Mouse (Mus musculus): ENCODE measurements around the gene Dlg2. TPM values are rescaled to one million over a fixed set of nuclear protein-coding genes. Genes with fewer than 3 reads are reported as not detected.

Gene Dlg2
- polyA plus RNA-seq, 1 experiment from 2014 or later: 15.5 TPM

GRCm38 (mm10) chr7:92024928-92025327 lies 1548.5 kb downstream of the Dlg2 start:
- H3K4me1 ChIP-seq: no peaks in the 10 kb centered on the region
- no peaks in the 10 kb centered on the region for H3K9me3 ChIP-seq
- WGBS: 87% methylated on average over 1 of the region's 1 CpGs
- no peaks in the 10 kb centered on the region for H3K27me3 ChIP-seq
- H3K9ac ChIP-seq: no peak overlapping the region
- no peak for ATAC-seq (ENCODE audit: insufficient number of reproducible peaks, insufficient read depth, low FRiP score, low TSS enrichment, low read depth)
- no peak overlapping the region for H3K27ac ChIP-seq
- H3K36me3 ChIP-seq: no peaks in the 10 kb centered on the region
- H3K4me2 ChIP-seq: no peak overlapping the region
- no peak overlapping the region for H3K4me3 ChIP-seq

- no peaks in the 10 kb centered on the region for H3K9me3 ChIP-seq
- no peaks in the 10 kb centered on the region for H3K27me3 ChIP-seq
- H3K36me3 ChIP-seq: no peaks in the 10 kb centered on the region
- H3K9ac ChIP-seq: no peak overlapping the region
- H3K27ac ChIP-seq: no peak overlapping the region
- H3K4me2 ChIP-seq: no peak overlapping the region
- no peak overlapping the region for H3K4me3 ChIP-seq
- ATAC-seq (ENCODE audit: insufficient number of reproducible peaks, insufficient read depth, low FRiP score, low TSS enrichment, low read depth): no peak
- H3K4me1 ChIP-seq: no peaks in the 10 kb centered on the region
- WGBS: 83% methylated on average over 2 of the region's 2 CpGs
Observed at GRCm38 (mm10) chr7:92025465-92026056, 1549.1 kb downstream of the Dlg2 start.

- no peaks in the 10 kb centered on the region for H3K4me1 ChIP-seq
- H3K9me3 ChIP-seq: no peaks in the 10 kb centered on the region
- no peak overlapping the region for H3K9ac ChIP-seq
- WGBS: 41% methylated on average over 7 of the region's 7 CpGs
- no peaks in the 10 kb centered on the region for H3K27me3 ChIP-seq
- H3K4me3 ChIP-seq: no peak overlapping the region
- no peak for ATAC-seq (ENCODE audit: insufficient number of reproducible peaks, insufficient read depth, low FRiP score, low TSS enrichment, low read depth)
- H3K4me2 ChIP-seq: no peak overlapping the region
- H3K27ac ChIP-seq: no peak overlapping the region
- H3K36me3 ChIP-seq: no peaks in the 10 kb centered on the region
Observed at GRCm38 (mm10) chr7:92027049-92027448, 1550.6 kb downstream of the Dlg2 start.

- 93% methylated on average over 2 of the region's 2 CpGs for WGBS
Observed at GRCm38 (mm10) chr7:92034256-92034655, 1557.8 kb downstream of the Dlg2 start.

GRCm38 (mm10) chr7:92040187-92040586 lies 1563.7 kb downstream of the Dlg2 start:
- Histone ChIP-seq H3K4me2 (no peak overlapping the region), H3K9me3 (no peaks in the 10 kb centered on the region), H3K4me3 (no peak overlapping the region), H3K9ac (no peak overlapping the region), H3K27ac (no peak overlapping the region), H3K27me3 (no peaks in the 10 kb centered on the region), H3K4me1 (no peaks in the 10 kb centered on the region), H3K36me3 (no peaks in the 10 kb centered on the region)
- no peak for ATAC-seq (ENCODE audit: insufficient number of reproducible peaks, insufficient read depth, low FRiP score, low TSS enrichment, low read depth)

More at GRCm38 (mm10) chr7:92034256-92034655, 1557.8 kb downstream of the Dlg2 start:
- H3K4me2 ChIP-seq: no peak overlapping the region
- no peak overlapping the region for H3K27ac ChIP-seq
- H3K27me3 ChIP-seq: no peaks in the 10 kb centered on the region
- no peaks in the 10 kb centered on the region for H3K4me1 ChIP-seq
- H3K36me3 ChIP-seq: no peaks in the 10 kb centered on the region
- no peaks in the 10 kb centered on the region for H3K9me3 ChIP-seq
- H3K4me3 ChIP-seq: no peak overlapping the region
- ATAC-seq (ENCODE audit: insufficient number of reproducible peaks, insufficient read depth, low FRiP score, low TSS enrichment, low read depth): no peak
- H3K9ac ChIP-seq: no peak overlapping the region

GRCm38 (mm10) chr7:92040785-92041411 lies 1564.4 kb downstream of the Dlg2 start:
- no peaks in the 10 kb centered on the region for H3K36me3 ChIP-seq
- H3K9me3 ChIP-seq: no peaks in the 10 kb centered on the region
- no peak overlapping the region for H3K4me3 ChIP-seq
- no peak for ATAC-seq (ENCODE audit: insufficient number of reproducible peaks, insufficient read depth, low FRiP score, low TSS enrichment, low read depth)
- H3K27me3 ChIP-seq: no peaks in the 10 kb centered on the region
- H3K4me1 ChIP-seq: no peaks in the 10 kb centered on the region
- H3K4me2 ChIP-seq: no peak overlapping the region
- H3K9ac ChIP-seq: no peak overlapping the region
- WGBS: 74% methylated on average over 2 of the region's 2 CpGs
- no peak overlapping the region for H3K27ac ChIP-seq

GRCm38 (mm10) chr7:92044966-92045365 lies 1568.5 kb downstream of the Dlg2 start:
- WGBS: 91% methylated on average over 1 of the region's 1 CpGs
- no peaks in the 10 kb centered on the region for H3K4me1 ChIP-seq
- H3K36me3 ChIP-seq: no peaks in the 10 kb centered on the region

GRCm38 (mm10) chr7:92047271-92047670 lies 1570.8 kb downstream of the Dlg2 start:
- Histone ChIP-seq H3K9ac (no peak overlapping the region), H3K9me3 (no peaks in the 10 kb centered on the region), H3K4me2 (no peak overlapping the region), H3K27me3 (no peaks in the 10 kb centered on the region), H3K36me3 (no peaks in the 10 kb centered on the region), H3K4me1 (no peaks in the 10 kb centered on the region), H3K27ac (no peak overlapping the region), H3K4me3 (no peak overlapping the region)
- ATAC-seq (ENCODE audit: insufficient number of reproducible peaks, insufficient read depth, low FRiP score, low TSS enrichment, low read depth): no peak
- 46% methylated on average over 2 of the region's 2 CpGs for WGBS

More at GRCm38 (mm10) chr7:92044966-92045365, 1568.5 kb downstream of the Dlg2 start:
- Histone ChIP-seq H3K27me3 (no peaks in the 10 kb centered on the region), H3K4me3 (no peak overlapping the region), H3K9me3 (no peaks in the 10 kb centered on the region), H3K4me2 (no peak overlapping the region), H3K27ac (no peak overlapping the region), H3K9ac (no peak overlapping the region)
- no peak for ATAC-seq (ENCODE audit: insufficient number of reproducible peaks, insufficient read depth, low FRiP score, low TSS enrichment, low read depth)

GRCm38 (mm10) chr7:92048876-92049275 lies 1572.4 kb downstream of the Dlg2 start:
- no peak overlapping the region for H3K4me3 ChIP-seq
- no peaks in the 10 kb centered on the region for H3K36me3 ChIP-seq
- 82% methylated on average over 1 of the region's 1 CpGs for WGBS
- ATAC-seq (ENCODE audit: insufficient number of reproducible peaks, insufficient read depth, low FRiP score, low TSS enrichment, low read depth): no peak
- H3K27ac ChIP-seq: no peak overlapping the region
- no peaks in the 10 kb centered on the region for H3K4me1 ChIP-seq
- no peak overlapping the region for H3K4me2 ChIP-seq
- no peaks in the 10 kb centered on the region for H3K27me3 ChIP-seq
- no peaks in the 10 kb centered on the region for H3K9me3 ChIP-seq
- H3K9ac ChIP-seq: no peak overlapping the region

- no peaks in the 10 kb centered on the region for H3K4me1 ChIP-seq
- H3K27me3 ChIP-seq: no peaks in the 10 kb centered on the region
- H3K4me3 ChIP-seq: no peak overlapping the region
- ATAC-seq (ENCODE audit: insufficient number of reproducible peaks, insufficient read depth, low FRiP score, low TSS enrichment, low read depth): no peak
- no peaks in the 10 kb centered on the region for H3K36me3 ChIP-seq
- H3K4me2 ChIP-seq: no peak overlapping the region
- no peak overlapping the region for H3K9ac ChIP-seq
- 71% methylated on average over 4 of the region's 4 CpGs for WGBS
- no peak overlapping the region for H3K27ac ChIP-seq
- no peaks in the 10 kb centered on the region for H3K9me3 ChIP-seq
Observed at GRCm38 (mm10) chr7:92066851-92067250, 1590.4 kb downstream of the Dlg2 start.

- H3K36me3 ChIP-seq: no peaks in the 10 kb centered on the region
- ATAC-seq (ENCODE audit: insufficient number of reproducible peaks, insufficient read depth, low FRiP score, low TSS enrichment, low read depth): no peak
- H3K4me1 ChIP-seq: no peaks in the 10 kb centered on the region
- H3K27me3 ChIP-seq: no peaks in the 10 kb centered on the region
- no peak overlapping the region for H3K27ac ChIP-seq
- no peak overlapping the region for H3K4me3 ChIP-seq
- H3K4me2 ChIP-seq: no peak overlapping the region
- WGBS: 55% methylated on average over 3 of the region's 3 CpGs
- no peak overlapping the region for H3K9ac ChIP-seq
- no peaks in the 10 kb centered on the region for H3K9me3 ChIP-seq
Observed at GRCm38 (mm10) chr7:92087429-92087828, 1611.0 kb downstream of the Dlg2 start.

GRCm38 (mm10) chr7:92093860-92094259 lies 1617.4 kb downstream of the Dlg2 start:
- H3K36me3 ChIP-seq: no peaks in the 10 kb centered on the region
- no peak overlapping the region for H3K9ac ChIP-seq
- H3K4me3 ChIP-seq: no peak overlapping the region
- H3K4me1 ChIP-seq: no peaks in the 10 kb centered on the region
- no peaks in the 10 kb centered on the region for H3K9me3 ChIP-seq
- 6% methylated on average over 3 of the region's 3 CpGs for WGBS
- ATAC-seq (ENCODE audit: insufficient number of reproducible peaks, insufficient read depth, low FRiP score, low TSS enrichment, low read depth): no peak
- H3K4me2 ChIP-seq: no peak overlapping the region
- H3K27ac ChIP-seq: no peak overlapping the region
- H3K27me3 ChIP-seq: no peaks in the 10 kb centered on the region; the same call in 1 of the 2 replicates

All from embryonic facial prominence, embryonic 13.5 days (tissue).